Mouse (Mus musculus) c-Kit-positive CD71-positive TER-119-positive erythroid progenitor cells, embryonic 14.5 days (primary cell): ENCODE data around the gene Tex26.

Experiments
- DNase-seq: peaks from one replicate; pipeline ENCODE4 v3.0.0-alpha.2; 2013; ENCODE audit warnings: low spot score

Gene Tex26

GRCm38 (mm10) chr5:149489136-149489535 lies 49.7 kb downstream of the Tex26 start:
- no peak for DNase-seq

- no peak for DNase-seq
These were observed 50.8 kb downstream of the Tex26 start for GRCm38 (mm10) chr5:149490275-149490674.

- DNase-seq = no peak
These were observed 56.2 kb downstream of the Tex26 start for GRCm38 (mm10) chr5:149495655-149496054.

- DNase-seq = no peak
These were observed 57.1 kb downstream of the Tex26 start for GRCm38 (mm10) chr5:149496401-149497066.

- no peak for DNase-seq
These were observed 60.5 kb downstream of the Tex26 start for GRCm38 (mm10) chr5:149499936-149500335.

GRCm38 (mm10) chr5:149503423-149504175 lies 64.1 kb downstream of the Tex26 start:
- DNase-seq = no peak

GRCm38 (mm10) chr5:149504985-149505384 lies 65.5 kb downstream of the Tex26 start:
- DNase-seq = no peak

GRCm38 (mm10) chr5:149506033-149506432 lies 66.6 kb downstream of the Tex26 start:
- DNase-seq = no peak

- DNase-seq = no peak
These were observed 68.9 kb downstream of the Tex26 start for GRCm38 (mm10) chr5:149508094-149509029.

- no peak for DNase-seq
These were observed 70.9 kb downstream of the Tex26 start for GRCm38 (mm10) chr5:149510323-149510722.

GRCm38 (mm10) chr5:149512695-149513094 lies 73.2 kb downstream of the Tex26 start:
- no peak for DNase-seq

GRCm38 (mm10) chr5:149513438-149514086 lies 74.1 kb downstream of the Tex26 start:
- DNase-seq = no peak

- no peak for DNase-seq
These were observed 74.7 kb downstream of the Tex26 start for GRCm38 (mm10) chr5:149514087-149514671.

GRCm38 (mm10) chr5:149514890-149515289 lies 75.4 kb downstream of the Tex26 start:
- no peak for DNase-seq

- no peak for DNase-seq
These were observed 77.7 kb downstream of the Tex26 start for GRCm38 (mm10) chr5:149517116-149517515.
